Mouse (Mus musculus) testis, postnatal 14 days (tissue): Measurements from ENCODE around the gene Lgals8.
"Not testable (repeated sequence)": the region's sequence is repeated elsewhere in the genome, so short reads cannot be mapped to it uniquely, and the experiment has no call there.

Source experiments
- DNase-seq: peaks from one replicate; pipeline ENCODE4 v3.0.0; 2021; ENCODE audit warnings: low spot score

Lgals8 gene

DNA sequence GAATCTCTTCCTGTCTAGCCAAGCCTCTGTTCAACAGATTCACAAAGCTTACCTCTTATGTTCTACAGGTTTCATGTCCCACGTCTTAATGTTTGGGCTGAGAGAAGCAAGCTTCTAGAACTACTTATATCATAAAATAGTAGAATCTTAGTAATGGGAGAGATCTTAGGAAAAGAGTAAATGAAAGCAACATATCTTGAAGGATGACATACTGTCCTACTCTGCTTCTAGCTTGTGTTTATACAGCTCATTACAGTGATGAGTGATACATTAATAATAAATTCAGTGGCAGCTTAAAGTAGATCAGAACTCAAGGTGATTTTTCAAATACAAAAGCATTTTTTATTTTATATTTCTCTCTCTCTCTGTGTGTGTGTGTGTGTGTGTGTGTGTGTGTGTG is at the start of gene Lgals8:
Gene Lgals8, minus strand, starts transcription at position 101 of the 400 bp plus-strand sequence.
- DNase-seq, result no peak

DNA sequence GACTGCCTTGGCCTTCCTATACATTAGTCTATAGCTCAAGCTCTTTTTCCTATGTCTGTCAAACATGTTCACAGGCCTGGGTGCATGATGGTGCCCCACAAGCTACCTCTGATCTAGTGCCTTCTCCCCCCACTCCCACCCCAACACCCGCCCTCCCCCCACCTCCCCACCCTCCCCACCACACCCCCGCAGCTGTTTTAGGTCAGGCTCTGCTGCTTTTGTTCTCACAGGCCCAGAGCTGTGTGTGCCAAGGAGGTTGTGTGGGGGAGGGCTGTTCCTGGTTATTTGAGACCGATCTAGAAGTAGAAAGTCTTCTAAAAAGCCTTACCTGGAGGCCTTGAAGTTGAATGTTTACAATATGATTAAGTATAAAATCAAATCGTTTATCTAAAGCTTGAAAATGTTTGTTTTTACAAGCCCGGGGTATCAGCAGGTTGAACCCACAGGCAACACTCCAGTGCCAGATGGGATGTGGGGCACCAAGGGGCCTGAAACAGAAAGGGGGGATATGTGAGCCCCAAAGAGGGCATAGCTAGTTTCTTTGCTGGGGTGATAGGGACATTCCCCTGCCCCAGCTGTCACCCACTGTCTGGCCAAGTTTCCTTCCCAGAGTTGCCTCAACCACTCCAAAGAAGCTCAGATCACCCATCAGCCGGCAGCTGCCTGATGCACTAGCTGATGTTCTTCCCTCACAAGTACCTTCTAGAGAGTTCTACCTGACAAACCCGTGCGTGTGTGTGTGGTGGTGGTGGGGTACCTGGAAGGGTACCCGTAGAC is 46.6 kb upstream of the Lgals8 start:
- no peak for DNase-seq

DNA sequence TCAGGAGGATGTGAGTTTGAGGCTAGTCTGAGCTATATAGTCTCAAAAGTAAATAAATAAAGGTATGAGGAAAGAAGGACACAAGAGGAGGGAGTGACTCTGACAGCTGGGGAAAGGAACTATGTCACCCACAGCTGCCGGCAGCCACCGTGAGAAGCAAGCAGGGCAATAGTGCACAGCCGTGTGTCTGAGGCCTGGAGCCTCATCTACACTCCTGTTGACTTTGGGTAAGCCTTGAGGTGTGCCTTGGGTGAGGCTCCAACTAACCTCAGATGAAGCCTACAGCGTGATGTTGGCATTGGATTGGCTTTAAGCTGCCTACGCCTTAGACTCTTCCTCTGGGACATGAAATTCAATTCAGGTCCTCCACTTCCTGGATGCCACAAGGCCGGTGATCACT is 45.3 kb upstream of the Lgals8 start:
- no peak for DNase-seq

DNA sequence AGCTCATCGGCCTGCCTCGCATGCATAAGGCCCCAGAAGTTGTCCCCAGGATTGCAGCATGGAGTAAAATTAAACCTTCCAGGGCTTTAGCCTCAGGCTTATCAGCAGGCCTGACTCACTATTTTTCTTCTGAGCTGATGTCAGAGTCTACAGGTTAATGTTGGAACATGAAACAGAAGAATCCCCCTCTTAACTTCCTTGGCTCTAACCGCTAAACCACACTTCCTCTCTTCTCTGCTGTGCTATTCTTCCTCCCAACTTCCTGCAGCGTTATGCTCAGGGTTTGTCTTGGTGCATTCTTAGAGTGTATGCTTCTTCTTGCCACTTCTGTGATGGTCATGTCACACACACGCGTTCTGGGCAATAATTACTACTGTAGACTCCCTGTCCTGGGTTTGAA is 42.7 kb upstream of the Lgals8 start:
- DNase-seq, result no peak

DNA sequence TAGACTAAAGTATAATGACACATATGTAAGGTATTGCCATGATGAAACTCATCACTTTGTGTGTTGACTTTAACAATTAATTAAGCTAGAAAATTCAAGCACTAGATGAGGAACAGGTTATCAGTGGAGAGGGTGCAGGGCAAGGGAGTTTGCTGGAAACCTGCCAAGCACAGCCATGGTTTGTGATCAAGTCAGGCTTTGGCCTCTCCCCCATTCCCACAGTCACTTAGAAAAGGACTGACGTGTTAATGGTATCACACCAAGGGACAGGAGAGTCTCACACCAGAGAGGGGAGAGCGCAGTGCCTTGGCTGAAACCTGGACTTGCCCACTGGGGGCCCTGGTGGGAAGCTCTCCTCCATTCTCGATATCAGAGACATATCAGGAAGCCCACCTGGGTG is 40.6 kb upstream of the Lgals8 start:
- DNase-seq, result no peak

DNA sequence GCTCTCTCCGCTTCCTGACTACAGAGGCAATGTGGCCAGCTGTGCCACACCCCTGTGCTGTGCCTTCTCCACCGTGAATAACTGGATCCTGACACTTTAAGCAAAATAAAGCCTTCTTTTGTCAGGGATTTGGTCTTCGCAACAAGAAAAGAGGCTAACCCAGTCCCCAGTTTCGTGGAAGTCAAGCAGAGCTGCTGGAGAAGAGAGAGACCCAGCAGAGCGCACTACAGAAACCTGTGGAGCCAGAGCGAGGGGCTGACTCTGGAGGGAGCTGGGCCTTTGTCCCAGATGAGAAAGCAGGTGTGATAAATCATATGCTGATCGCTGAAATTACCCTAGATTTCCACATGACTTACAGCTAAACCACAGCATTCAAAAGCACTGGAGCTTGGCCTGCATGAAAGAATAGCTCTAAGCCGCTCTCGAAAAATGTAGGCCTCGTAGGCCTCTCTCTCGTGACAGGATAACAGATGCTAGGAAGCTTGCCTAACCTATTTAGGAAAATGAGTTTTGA is 38.6 kb upstream of the Lgals8 start:
- no peak for DNase-seq

DNA sequence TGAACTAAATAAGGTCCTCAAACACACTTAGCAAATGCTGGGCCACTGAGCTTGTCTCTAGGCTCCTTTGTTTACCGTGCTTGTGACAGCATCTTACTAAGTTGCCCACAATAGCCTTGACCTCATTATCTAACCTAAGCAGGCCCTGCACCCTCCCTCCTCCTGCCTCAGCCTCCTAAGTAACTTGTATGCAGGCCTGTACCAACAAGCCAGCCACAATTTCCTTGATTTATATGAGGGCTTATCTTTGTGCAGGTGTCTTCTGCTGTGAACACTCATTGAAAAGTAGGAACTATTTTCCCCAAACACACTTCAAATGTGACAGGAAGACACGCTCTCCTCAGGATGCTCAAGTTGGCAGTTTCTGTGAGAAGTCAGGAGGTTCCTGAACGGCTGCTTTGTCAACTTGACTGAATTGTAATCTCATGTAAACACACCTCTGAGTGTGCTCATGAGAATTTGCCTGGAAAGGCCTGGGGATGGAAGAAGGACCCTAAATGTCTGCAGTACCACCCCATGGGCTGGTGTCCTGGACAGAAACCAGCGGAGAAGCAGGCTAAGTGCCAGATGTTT is 38.0 kb upstream of the Lgals8 start:
- no peak for DNase-seq

DNA sequence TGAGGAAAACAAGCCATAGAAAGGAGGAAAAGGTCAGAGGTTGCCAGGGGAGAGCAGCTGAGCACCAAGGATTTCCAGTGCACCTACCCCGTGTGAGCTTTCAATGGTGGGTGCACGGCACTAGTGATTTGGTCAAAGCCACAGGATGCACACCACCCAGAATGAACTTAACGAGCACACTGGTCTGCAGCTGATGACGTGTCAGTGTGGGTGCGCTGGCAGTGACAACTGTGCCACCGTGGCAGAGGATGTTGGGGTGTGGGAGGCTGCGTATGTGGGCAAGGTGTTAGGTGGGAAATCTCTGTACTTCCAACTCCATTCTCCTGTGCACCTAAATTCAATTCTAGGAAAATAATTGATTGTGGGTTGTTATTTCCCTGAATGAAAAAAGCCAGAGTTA is 34.4 kb upstream of the Lgals8 start:
- DNase-seq, result no peak

DNA sequence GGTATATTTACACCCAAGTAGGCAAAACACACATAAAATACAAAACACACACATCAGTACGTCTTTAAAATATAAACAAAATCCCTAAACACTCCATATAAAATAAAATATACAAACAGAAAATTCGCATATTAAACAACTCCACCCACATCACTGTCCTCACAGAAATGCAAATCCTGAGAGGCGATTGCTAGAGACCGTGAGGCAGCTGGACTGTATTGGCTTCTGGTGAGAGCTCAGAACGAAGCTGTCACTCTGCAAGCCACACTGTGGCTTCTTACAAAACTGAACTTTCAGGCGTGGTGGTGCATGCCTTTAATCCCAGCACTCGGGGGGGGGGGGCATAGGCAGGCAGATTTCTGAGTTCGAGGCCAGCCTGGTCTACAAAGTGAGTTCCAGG is 33.1 kb upstream of the Lgals8 start:
- DNase-seq, result no peak

DNA sequence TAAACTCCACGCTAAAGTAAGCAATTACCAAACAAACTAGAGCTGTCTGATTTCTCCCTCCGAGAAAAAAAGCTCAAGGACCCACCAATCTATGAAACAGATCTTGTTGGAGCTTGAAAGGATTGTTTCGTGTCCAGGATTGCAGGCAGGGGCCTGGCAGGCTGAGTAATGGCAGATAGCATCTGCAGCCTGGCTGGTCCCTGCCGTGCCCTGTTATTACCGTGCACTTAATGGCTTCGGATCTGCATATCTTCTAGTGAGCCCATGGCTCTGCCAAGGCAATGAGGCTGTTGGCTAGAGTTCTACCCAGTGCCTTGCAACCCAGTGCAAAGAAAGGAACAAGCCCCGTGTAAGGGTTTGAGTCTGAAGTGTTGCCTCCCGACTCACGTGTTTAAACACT is 30.0 kb upstream of the Lgals8 start:
- DNase-seq, result no peak

DNA sequence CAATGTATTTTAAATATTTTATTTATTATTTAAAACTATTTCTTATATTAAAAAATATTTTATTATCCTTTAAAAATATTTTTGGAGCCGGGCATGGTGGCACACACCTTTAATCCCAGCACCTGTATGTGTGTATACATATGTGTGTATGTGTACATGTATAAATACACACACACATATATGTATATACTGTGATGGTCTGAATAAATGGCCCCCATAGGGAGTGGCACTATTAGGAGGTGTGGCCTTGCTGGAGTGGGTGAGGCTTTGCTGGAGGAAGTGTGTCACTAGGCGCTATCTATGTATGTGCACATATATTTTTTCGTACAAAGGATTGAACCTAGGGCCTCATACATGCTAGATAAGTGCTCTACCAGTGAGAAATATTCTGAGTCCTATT is 27.8 kb upstream of the Lgals8 start:
- DNase-seq, result no peak

DNA sequence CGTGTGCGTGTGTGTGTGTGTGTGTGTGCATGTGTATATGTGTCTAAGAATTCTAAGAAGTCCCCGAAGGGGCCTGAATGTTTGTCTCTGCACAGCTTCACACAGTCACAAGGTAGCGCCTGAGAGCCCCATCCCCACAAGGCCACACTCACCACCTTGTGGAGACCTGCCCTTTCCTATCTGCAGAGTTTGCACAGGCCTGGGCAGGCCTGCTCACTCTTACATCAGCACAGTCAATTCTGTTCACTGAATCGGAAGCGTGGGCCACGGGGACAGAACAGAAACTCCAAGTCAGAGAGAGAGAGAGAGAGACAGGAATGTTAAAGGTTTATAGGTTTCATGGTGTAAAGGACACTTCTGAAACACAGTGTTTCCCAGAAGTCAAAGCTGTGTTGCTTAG is 20.9 kb upstream of the Lgals8 start:
- DNase-seq, result no peak

DNA sequence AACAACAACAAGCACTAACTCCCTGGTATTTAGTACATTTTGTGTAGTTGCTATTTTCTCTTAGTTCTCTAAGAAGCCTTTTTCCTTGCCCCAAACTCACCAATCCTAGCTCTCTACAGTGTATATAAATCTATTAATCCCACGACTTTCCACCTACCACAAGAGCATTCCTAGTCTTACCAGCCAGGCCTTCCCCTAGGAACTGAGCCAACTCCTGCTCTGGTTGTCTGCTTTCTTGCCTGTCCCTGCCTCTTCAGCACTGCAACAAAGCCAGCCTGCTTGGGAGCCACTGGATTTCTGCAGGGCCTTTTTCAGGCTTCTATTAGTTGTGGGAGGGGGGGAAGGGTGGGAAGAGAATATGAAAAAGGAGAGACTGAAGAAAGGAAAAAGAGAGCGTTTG is 20.5 kb upstream of the Lgals8 start:
- DNase-seq, result no peak

DNA sequence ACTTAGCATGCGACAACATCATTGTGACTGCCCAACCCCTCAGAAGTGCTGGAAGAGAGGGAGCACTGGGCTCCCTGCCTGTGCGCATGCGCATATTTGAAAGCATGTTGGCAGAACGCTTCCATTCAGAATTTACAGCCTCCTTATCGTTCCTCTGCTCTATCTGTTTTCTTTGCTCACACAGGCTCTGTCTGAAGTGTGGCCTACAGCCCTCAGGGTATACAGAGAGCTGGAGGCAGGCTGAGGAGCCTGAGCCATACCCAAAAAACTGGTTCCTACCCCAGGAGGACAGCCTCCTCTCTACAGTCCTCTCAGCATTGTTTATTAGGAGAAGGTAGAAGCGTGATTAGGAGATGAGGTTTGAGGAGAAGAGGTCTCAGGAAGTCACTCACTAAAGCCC is 15.1 kb upstream of the Lgals8 start:
- DNase-seq, result no peak

DNA sequence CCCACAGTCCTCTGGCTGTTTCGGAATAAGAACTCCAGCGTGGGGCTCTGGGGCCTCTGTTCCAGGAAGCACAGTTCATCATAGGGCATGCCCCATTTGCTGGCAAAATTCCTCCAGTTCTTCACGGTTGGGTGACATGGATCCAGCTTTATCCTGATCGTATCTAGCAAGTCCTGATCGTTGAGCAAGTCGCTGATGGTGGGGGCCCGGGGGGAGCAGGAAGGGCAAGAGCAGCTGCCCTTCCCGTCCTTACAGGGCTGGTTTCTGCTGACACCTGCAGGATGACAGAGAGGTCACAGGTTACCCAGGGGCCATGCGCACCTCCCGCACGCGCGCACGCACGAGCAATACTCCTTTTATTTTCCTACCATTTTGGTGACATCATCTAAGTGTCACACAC is 13.6 kb upstream of the Lgals8 start:
- peak; percentile 21 for DNase-seq

DNA sequence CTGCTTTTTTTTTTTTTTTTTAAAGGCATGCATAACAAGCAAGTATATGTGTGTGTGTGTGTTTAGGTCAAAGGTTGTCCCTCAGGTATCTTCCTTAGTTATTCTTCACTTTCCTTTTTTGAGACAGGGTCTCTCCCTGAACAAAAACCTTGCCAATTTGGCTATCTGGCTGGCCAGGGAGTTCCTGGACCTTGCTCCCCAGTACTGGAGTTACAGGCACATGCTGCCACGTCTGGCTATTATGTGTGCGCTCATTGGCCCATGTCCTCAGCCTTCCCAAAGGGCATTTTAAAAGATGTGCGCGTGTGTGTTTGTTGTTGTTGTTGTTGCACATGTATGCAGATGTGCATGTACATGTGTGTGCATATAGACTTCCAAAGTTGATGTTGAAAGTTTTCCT is 12.1 kb upstream of the Lgals8 start:
- DNase-seq, result no peak

DNA sequence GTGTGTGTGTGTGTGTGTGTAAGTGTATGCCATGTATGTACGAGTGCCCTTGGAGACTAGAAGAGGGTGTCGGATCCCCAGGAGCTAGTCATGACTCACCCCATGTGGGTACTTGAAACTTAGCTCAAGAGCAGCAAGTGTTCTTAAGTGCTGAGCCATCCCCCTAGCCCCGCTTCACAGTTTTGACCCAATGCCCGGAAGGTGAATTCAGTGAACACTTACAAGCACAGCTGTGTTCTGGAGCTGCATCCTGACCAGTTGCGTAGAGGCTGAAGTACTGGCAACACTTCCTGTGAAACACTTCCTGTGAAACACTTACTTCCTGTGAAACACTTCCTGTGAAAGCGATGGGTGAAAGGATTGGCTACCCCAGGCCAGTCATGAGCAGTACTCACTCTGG is 10.5 kb upstream of the Lgals8 start:
- DNase-seq, result no peak

DNA sequence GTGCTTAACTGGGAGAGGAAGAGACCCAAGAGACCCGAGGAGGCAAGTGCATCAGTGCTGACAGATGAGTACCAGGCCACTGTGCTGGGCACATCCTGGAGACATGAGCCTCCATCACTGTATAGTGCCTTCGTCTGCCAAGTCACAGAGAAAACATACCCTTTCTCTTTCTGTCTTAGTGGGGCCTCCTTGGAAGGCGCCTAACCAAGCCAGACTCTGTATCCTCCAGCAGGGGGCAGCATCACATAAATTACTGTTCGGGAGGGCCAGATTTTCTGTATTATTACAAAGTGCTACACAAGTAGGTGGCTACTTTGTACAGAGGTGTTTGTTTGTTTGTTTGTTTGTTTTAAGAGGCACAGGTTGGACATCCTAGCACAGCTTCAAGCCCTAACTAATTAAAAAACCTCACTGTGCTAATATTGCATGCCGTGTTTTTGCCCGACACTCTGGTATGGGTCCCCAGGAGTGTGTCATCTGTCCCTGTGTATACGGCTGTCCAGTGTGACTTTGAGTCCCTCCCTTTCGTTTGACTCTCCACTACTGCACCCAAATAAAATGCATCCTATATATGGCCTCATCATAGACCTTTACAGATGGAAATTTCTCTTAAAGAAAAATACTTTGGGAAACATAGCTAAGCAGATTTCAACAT is 9.1 kb upstream of the Lgals8 start:
- peak; percentile 42 for DNase-seq

DNA sequence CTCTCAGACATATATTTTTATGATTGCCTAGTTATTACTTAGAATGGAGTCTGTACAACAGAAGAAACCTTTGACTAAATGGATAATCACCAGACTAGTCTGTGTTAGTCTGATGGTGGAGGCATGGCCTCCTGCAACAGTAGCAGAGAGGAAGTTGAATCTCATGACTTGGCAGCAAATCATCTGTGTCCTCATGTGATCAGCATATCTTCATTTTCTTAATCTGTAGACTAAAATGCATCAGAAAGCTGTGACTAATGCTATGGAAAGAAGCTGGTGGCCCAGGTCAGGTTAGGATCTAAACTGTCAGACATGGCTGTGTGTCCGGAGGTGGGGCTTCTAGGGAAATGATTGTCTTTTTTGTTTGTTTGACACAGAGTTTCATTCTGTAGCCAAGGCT is 3.7 kb upstream of the Lgals8 start:
- no peak for DNase-seq

DNA sequence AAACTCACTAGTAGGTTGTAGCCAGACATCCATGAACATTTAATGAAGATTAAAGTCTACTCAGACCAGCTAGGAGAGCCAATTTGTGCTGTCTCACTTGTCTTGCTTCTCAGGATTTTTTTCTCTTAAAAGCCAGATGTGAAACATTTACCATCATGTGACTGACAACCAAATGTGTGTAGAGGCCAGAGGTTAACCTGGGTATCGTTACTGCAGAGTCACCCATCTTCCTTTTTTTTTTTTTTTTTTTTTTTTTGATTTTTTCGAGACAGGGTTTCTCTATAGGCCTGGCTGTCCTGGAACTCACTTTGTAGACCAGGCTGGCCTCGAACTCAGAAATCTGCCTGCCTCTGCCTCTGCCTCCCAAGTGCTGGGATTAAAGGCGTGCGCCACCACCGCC is 585 bp downstream of the Lgals8 start:
- not testable (repeated sequence) for DNase-seq

DNA sequence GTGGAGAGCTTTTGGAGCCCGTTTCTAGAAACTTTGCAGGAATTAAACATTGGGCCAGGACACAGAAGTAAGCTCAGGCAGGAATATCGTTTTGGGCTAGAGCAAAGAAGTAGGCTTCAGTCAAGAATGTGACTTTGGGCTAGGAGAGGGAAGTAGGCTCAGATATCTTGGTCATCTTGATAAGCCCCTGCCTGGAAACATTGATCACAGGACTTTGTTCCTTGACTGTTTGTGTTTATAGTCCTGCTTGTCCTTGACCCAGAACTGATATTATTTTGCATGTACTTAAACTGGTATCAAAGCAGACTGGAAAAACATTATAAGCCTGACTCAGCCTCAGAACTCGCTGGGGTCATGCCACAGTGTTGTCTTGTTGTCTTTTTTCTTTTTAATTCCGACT is 2.1 kb downstream of the Lgals8 start:
- no peak for DNase-seq

DNA sequence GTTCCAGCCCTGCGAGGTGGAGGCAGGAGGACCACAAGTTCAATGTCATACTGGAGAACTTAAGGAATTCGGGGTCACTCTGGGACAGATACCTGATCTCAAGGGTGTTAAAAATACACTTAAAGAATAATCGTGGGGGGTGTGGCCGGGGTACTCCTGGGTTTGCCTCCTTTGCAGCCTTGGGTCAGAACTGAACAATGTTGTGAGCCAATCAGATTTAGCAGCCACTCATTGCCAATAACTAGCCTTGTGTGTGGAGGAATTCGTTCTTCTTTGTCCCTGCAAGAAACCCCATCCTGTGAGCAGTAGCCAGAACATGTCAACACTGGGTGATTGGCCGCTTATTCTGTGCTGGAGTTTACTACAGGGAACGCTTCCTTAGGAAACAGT is 3.0 kb downstream of the Lgals8 start:
- DNase-seq, result peak; percentile 24
